In the genomic region with DNA sequence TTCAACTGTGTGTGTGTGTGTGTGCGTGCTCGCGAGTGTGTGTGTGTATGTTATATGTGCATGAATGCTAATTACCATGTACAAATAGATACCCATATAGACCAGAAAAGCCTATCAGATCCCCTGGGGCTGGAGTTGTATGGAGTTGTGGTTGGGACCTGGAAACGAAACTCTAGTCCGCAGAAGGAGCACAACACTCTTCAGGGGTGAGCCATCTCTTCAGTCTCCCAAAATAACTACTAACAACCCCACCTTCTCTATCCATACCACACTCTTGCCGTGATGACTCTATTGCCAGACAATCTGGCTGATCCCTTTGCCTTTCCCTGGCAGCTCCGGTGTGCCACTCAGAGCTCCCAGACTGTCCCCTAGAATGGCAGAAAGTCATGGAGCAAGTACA, we compare ENCODE assay signal across 49 mouse cellular contexts. TPM values are rescaled to one million over a fixed set of nuclear protein-coding genes. Genes with fewer than 3 reads are reported as not detected.
"Had no signal": no experiment of that assay in that cellular context is flagged by ENCODE, and none has a peak within 500 bp of the region (broad histone marks: within the 10 kb centered on the region; RNA-seq: fewer than 3 reads in every experiment).

No protein-coding gene starts in this region.

- H3K27me3 ChIP-seq: heart, embryonic 15.5 days; hindbrain, embryonic 12.5 days; hindbrain, embryonic 13.5 days; hindbrain, embryonic 15.5 days; intestine, embryonic 15.5 days; kidney, embryonic 15.5 days had no signal

- H3K4me3 ChIP-seq: heart, embryonic 10.5 days; heart, embryonic 12.5 days; heart, embryonic 13.5 days; heart, embryonic 15.5 days; hindbrain, embryonic 10.5 days; hindbrain, embryonic 12.5 days; hindbrain, embryonic 13.5 days; hindbrain, embryonic 15.5 days; intestine, embryonic 15.5 days; kidney, embryonic 15.5 days; layer of hippocampus, adult 2 months; left cerebral cortex, adult 2 months had no signal

- H3K9me3 ChIP-seq: heart, embryonic 10.5 days; heart, embryonic 12.5 days; heart, embryonic 13.5 days; heart, embryonic 15.5 days; hindbrain, embryonic 10.5 days; hindbrain, embryonic 12.5 days; hindbrain, embryonic 13.5 days; hindbrain, embryonic 15.5 days; intestine, embryonic 15.5 days; kidney, embryonic 15.5 days had no signal

- H3K27ac ChIP-seq: heart, embryonic 10.5 days; heart, embryonic 13.5 days; heart, embryonic 15.5 days; hindbrain, embryonic 10.5 days; hindbrain, embryonic 12.5 days; hindbrain, embryonic 13.5 days; hindbrain, embryonic 14.5 days; hindbrain, embryonic 15.5 days; hindbrain, postnatal 0 days; intestine, embryonic 15.5 days; kidney, embryonic 15.5 days; kidney, postnatal 0 days; layer of hippocampus, adult 2 months; left cerebral cortex, adult 2 months had no signal

- H3K9ac ChIP-seq: heart, embryonic 12.5 days; heart, embryonic 13.5 days; heart, embryonic 15.5 days; hindbrain, embryonic 12.5 days; hindbrain, embryonic 13.5 days; hindbrain, embryonic 14.5 days; hindbrain, embryonic 15.5 days; intestine, embryonic 15.5 days; kidney, embryonic 15.5 days had no signal

- DNase-seq: heart, postnatal 10 days; heart, postnatal 14 days; heart, postnatal 36 days; heart, postnatal 4 days; kidney, adult 11 months; kidney, adult 18-20 months; kidney, adult 2 months; kidney, adult 8-10 months; kidney, adult 9 months; kidney, postnatal 10 days; kidney, postnatal 14 days; kidney, postnatal 25 days; kidney, postnatal 36 days; kidney, postnatal 4 days; layer of hippocampus, adult 9-11 months; layer of hippocampus, postnatal 36 days had no signal

- H3K4me2 ChIP-seq: heart, embryonic 11.5 days; heart, embryonic 12.5 days; heart, embryonic 13.5 days; heart, embryonic 15.5 days; hindbrain, embryonic 12.5 days; hindbrain, embryonic 13.5 days; hindbrain, embryonic 14.5 days; hindbrain, embryonic 15.5 days; intestine, embryonic 15.5 days; kidney, embryonic 15.5 days had no signal

- H3K36me3 ChIP-seq: heart, embryonic 10.5 days; heart, embryonic 12.5 days; heart, embryonic 13.5 days; heart, embryonic 15.5 days; hindbrain, embryonic 10.5 days; hindbrain, embryonic 12.5 days; hindbrain, embryonic 13.5 days; hindbrain, embryonic 15.5 days; intestine, embryonic 15.5 days; kidney, embryonic 15.5 days had no signal

- ATAC-seq: hindbrain, embryonic 16.5 days; hindbrain, postnatal 0 days; inflammation-experienced regulatory T-cells, adult 6 months; intestine, embryonic 15.5 days; intestine, embryonic 16.5 days; intestine, postnatal 0 days had no signal

- H3K4me1 ChIP-seq: heart, embryonic 12.5 days; heart, embryonic 13.5 days; heart, embryonic 15.5 days; hindbrain, embryonic 10.5 days; hindbrain, embryonic 12.5 days; hindbrain, embryonic 13.5 days; hindbrain, embryonic 15.5 days; intestine, embryonic 15.5 days had no signal

RNA-seq across cellular contexts. Expression of gene Il10, which starts 3.8 kb away (rescaled TPM):
- total RNA-seq: heart, postnatal 10 days; heart, postnatal 14 days; heart, postnatal 25 days; heart, postnatal 36 days; heart, postnatal 4 days; hindbrain, postnatal 0 days; layer of hippocampus, adult 18-20 months; layer of hippocampus, adult 2 months; layer of hippocampus, adult 8-10 months; layer of hippocampus, postnatal 10 days; layer of hippocampus, postnatal 14 days; layer of hippocampus, postnatal 25 days; layer of hippocampus, postnatal 36 days; left cerebral cortex, adult 18-20 months; left cerebral cortex, adult 2 months had no signal
- polyA plus RNA-seq: heart, embryonic 10.5 days; heart, embryonic 11.5 days; heart, embryonic 12.5 days; heart, embryonic 13.5 days; heart, embryonic 14.5 days; heart, embryonic 15.5 days; heart, postnatal 0 days; hindbrain, embryonic 10.5 days; hindbrain, embryonic 11.5 days; hindbrain, embryonic 12.5 days; hindbrain, embryonic 13.5 days; hindbrain, embryonic 14.5 days; hindbrain, embryonic 15.5 days; hindbrain, embryonic 16.5 days; hindbrain, postnatal 0 days; intestine, embryonic 14.5 days; intestine, embryonic 15.5 days; intestine, embryonic 16.5 days; intestine, postnatal 0 days; kidney, adult 2 months; kidney, embryonic 14.5 days; kidney, embryonic 15.5 days; kidney, embryonic 16.5 days had no signal
